Mouse (Mus musculus) macrophage (primary cell): ENCODE results near the gene Fam13a. TPM values are rescaled to one million over a fixed set of nuclear protein-coding genes. Genes with fewer than 3 reads are reported as not detected.

Experiments
- H3K27ac ChIP-seq: fragments of 350-480 bp; formaldehyde crosslinking; 2 replicates; pipeline ENCODE4 v1.9.0; 2021
- H3K36me3 ChIP-seq: fragments of 350-480 bp; formaldehyde crosslinking; 2 replicates; pipeline ENCODE4 v1.9.0; 2021; ENCODE audit errors: inconsistent target
- H3K4me3 ChIP-seq: fragments of 350-480 bp; formaldehyde crosslinking; 2 replicates; pipeline ENCODE4 v1.9.0; 2021; ENCODE audit errors: inconsistent target
- H3K79me2 ChIP-seq: fragments of 350-480 bp; formaldehyde crosslinking; 2 replicates; pipeline ENCODE4 v1.9.0; 2021; ENCODE audit errors: inconsistent target
- WGBS: methylation state at CpG from one replicate; pipeline ENCODE4 v1.1.7; 2026; ENCODE audit warnings: inconsistent platforms; ENCODE audit not compliant: missing documents; 5-methylcytosine and 5-hydroxymethylcytosine counted together
- polyA plus RNA-seq: library from polyadenylated mRNA; stranded (reverse); fragments of 250-400 nt; gene quantifications from 3 replicates; pipeline ENCODE4 v1.2.4, GENCODE M21; 2018; ENCODE audit warnings: inconsistent platforms

The Fam13a gene
- polyA plus RNA-seq, 1 experiment from 2014 or later, result 0.75 TPM

DNA sequence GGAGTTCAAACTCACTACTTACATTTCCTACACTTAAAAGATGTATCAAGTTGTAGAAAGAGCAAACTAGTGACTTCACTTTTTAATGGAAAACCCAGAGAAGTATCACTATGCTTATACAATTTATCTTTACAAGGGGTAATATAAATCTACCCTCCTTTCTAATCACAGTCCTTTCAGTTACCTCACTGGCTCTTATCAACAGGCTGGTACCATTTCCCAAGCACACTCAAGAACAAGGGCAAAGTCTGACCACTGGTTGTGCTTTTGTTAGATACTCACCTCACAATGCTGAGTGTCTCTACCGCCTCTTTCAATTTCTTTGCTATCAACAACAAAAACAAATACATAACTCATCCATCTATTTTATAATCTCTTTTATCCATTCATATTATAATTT, 51.5 kb downstream of the Fam13a start:
- Histone ChIP-seq H3K4me3 (no peak overlapping the region), H3K36me3 (no peaks in the 10 kb centered on the region), H3K27ac (no peak overlapping the region), H3K79me2 (no peaks in the 10 kb centered on the region)
- 78% methylated on average over 1 of the region's 1 CpGs for WGBS

DNA sequence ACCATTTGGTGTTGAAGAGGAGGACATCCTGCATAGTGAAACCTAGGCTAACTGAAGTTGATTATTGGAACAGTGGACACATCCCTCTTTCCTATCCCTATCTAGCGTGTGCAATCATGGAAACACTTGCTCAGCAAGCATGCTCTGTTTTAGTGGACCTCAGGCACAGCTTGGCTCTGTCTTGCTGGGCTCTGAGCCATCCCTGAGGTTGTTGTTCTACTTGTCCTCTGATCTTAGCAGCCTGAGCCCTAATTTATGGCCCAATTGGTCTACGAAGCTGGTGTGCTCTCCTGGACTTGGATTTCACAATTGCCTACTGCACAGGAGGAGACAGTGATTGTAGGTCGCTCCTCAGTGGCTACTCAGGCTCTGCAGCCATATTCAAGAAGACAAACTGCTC, 56.1 kb downstream of the Fam13a start:
- Histone ChIP-seq H3K27ac (no peak overlapping the region), H3K36me3 (no peaks in the 10 kb centered on the region), H3K79me2 (no peaks in the 10 kb centered on the region), H3K4me3 (no peak overlapping the region)
- WGBS, result 84% methylated on average over 3 of the region's 3 CpGs

DNA sequence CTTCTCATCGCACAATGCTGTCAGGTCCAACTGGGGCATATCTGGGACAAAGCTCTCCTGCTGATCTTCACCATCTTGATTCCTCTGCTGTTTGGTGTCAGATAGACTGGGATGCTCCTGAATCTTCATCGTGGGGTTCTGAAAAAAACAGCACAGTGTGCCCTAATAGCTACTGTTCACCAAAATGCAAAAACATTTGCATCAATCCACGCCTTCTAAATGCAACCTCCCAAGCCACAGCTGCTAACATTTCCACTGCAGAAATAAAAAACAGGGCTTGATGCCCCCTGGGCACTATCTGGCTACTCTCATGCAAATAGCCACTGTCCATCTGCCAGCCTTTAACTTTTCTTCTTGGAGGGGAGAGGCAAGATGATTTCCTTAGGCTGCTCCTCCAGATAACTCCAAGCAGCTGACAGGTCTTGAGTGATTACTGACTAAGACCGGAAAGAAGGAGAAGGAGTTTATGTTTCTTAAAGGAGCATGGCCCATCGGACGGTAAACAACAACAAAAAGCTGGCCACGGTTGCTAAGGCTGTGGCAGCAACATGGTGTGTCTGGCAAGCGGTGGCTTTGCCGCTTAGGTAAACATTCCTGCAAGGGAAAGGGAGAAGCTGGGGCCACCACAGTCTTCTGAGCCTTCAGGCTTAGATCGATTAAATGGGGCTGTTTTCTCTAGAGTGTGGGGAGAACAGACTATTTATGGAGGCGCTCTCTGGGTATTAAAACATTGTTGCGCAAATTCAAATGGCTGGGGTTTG, 59.1 kb downstream of the Fam13a start:
- no peaks in the 10 kb centered on the region for H3K36me3 ChIP-seq
- WGBS, result 70% methylated on average over 12 of the region's 12 CpGs

DNA sequence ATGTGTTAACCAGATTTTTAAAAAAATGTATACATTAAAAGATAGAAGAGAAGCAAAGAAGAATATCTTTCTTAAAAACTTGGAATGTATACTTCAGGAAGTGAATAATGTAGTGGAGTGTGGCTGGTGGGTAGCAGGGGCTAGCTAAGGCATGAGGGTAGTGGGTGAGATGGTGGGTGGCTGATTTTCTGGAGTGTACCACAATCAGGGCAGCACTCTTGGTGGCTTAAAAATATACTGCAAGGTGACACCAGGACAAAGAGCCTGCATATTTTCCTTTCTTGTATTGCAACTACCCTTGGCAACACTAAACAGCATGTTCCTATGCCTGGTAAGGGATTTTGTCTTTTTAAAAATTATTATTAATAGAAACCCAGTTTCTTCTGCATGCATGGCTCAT, 59.8 kb downstream of the Fam13a start:
- Histone ChIP-seq H3K4me3 (no peak overlapping the region), H3K79me2 (no peaks in the 10 kb centered on the region), H3K36me3 (no peaks in the 10 kb centered on the region), H3K27ac (no peak overlapping the region)

More for the DNA sequence above, 59.1 kb downstream of the Fam13a start:
- Histone ChIP-seq H3K4me3 (no peak overlapping the region), H3K27ac (no peak overlapping the region), H3K79me2 (no peaks in the 10 kb centered on the region)

DNA sequence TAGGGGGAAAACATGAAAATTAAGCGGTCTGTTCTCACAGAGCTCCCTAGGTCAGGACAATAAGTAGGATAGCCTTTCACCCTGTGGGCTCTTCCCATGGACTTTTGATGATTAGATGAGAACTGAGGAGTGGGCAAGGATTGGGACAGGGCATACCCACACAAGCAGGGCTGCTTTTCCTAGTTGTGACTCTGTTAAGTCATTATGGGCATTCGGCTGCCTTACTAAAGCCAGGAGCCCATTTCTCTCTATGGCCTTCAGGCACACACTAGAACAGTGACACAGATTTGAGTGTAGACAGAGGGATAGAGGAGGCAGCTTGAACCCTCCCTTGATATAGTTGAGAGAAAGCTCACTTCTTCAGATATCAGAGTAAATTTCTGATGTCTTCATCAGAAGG, 60.3 kb downstream of the Fam13a start:
- Histone ChIP-seq H3K79me2 (no peaks in the 10 kb centered on the region), H3K4me3 (no peak overlapping the region), H3K27ac (no peak overlapping the region), H3K36me3 (no peaks in the 10 kb centered on the region)
- WGBS, result 100% methylated on average over 2 of the region's 2 CpGs

DNA sequence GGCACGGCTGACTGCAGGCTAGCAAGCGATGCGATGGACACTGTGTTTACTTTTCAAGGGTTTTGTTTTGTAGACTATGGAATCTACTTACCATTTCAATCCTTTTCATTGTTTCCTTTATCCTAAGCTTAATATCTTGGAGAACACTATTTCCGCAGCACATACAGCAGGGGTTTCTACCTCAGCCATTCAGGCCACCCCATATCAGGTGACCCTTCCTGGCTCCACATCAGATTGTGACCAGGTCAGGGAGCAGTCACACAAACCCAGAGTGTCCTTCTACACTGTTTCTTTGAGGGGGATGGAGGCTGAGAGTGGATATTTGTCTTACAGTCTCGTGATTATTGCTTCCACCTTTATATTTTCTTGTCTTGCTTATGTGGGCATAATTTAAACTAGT, 61.7 kb downstream of the Fam13a start:
- WGBS, result 93% methylated on average over 5 of the region's 5 CpGs

DNA sequence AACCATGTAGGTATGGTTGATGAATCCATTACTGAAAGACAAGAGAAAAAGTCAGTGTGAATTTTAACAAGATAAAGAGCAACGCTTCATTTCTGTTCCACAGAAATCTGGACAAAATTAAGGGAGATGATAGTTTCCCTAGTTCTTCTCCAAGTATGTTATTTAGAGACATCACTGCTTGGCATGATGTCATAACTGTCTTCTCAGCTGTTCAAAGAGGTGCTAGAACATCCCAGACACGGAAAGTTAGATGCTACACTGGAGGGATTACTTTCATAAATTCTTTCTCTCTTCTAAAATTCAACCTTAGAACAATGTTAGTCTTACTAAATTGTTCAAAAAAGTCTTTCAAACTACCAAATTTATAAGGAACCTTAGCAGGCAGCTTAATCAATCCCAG, 63.8 kb downstream of the Fam13a start:
- Histone ChIP-seq H3K27ac (no peak overlapping the region), H3K79me2 (no peaks in the 10 kb centered on the region), H3K4me3 (no peak overlapping the region), H3K36me3 (no peaks in the 10 kb centered on the region)
- 96% methylated on average over 2 of the region's 2 CpGs for WGBS

More for the DNA sequence above, 61.7 kb downstream of the Fam13a start:
- Histone ChIP-seq H3K27ac (no peak overlapping the region), H3K79me2 (no peaks in the 10 kb centered on the region), H3K4me3 (no peak overlapping the region), H3K36me3 (no peaks in the 10 kb centered on the region)

DNA sequence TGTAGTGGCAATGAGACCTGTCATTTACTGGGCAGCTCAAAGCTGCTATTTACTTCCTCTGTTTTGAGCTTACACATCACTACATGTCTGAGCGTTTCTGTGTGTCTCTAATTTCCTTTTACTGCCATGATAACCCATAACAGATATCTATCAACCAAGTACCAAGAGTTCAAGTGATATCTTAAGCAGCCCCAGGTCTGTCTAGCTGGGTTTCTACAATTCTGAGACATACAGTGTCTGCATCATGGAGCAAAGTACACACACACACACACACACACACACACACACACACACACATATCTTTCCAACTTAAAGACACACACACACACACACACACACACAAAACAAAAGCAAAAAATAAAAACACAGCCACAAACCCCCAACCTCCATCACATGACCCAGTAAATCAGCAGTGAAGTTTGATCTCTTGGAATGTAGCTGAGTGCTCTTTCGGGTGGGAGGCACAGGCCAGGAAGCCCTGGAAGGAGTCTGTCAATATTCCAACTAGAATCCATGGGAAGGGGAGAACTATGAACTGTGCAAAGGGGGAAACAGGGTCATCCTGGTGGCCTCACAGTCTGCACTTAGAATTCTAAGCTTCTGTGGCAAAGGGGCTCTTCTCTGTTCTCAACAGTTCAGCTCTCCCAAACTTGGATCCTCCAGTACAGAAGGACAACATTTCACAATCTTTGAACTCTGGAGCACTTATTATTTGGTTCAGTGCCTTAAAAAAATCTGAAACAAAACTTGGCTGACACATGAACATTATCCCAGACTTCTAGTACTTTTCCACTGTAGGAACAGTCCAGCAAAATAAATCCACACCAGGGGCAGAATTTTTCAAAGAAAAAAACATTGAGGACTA, 73.0 kb downstream of the Fam13a start:
- Histone ChIP-seq H3K4me3 (no peak overlapping the region), H3K36me3 (no peaks in the 10 kb centered on the region), H3K79me2 (no peaks in the 10 kb centered on the region), H3K27ac (no peak overlapping the region)
- 83% methylated on average over 2 of the region's 2 CpGs for WGBS

DNA sequence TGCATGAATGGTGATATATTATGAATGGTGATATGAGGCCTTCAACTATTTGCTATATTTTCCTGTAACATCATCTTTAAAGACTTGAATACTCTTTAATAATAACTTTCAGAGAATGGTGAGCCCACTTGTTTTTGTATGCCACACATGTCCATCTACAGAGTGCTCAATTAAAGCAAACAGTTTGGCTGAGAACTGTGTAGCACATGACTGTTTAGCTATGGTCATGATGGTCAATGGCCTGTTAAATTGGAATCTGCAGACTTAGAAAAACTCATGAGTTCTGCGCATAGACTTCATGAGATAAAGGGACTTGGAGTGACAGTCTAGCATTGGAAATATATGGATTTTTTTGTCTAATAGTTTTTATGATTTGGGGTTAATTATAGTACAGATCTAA, 73.9 kb downstream of the Fam13a start:
- WGBS, result 100% methylated on average over 1 of the region's 1 CpGs
- H3K27ac ChIP-seq, result no peak overlapping the region
- H3K4me3 ChIP-seq, result no peak overlapping the region
- H3K36me3 ChIP-seq, result no peaks in the 10 kb centered on the region
- H3K79me2 ChIP-seq, result no peaks in the 10 kb centered on the region

DNA sequence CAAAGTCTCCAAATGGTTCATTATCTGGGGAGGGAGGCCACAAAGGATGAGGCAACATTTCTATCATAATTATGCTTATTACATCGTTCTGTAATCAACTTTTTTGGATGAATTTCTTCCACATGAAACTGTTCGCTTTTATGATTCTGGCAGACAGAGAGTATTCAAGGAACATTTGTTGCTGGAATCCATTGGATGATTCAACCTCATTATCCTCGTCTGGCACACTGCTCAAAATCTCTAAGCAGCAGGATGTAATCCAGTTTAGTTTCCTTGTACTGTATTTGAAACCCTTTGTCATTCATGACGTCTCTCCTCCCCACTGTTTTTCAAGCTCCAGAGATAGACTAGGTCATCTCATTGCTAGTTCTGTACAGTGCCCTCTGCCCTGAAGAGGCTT, 77.5 kb downstream of the Fam13a start:
- no peak overlapping the region for H3K27ac ChIP-seq

DNA sequence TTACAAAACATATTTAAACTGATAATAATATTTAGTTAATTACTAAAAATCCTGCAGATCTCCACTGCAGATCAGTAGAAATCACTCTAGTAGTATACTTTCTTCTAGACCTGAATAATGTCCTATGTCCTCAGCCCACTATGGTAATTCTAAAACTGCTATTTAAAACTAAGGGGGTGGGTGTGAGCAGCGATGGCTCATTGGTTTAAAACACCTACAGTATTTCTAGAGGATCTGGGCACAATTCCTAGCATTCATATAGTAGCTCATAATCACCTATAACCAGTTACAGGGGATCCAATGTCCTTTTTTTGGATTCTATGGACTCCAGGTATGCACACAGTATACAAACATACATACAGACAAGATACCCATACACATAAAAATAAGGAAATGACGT, 78.1 kb downstream of the Fam13a start:
- no peak overlapping the region for H3K27ac ChIP-seq
- 69% methylated on average over 2 of the region's 2 CpGs for WGBS
- H3K36me3 ChIP-seq, result no peaks in the 10 kb centered on the region
- no peak overlapping the region for H3K4me3 ChIP-seq
- no peaks in the 10 kb centered on the region for H3K79me2 ChIP-seq

More for the DNA sequence above, 77.5 kb downstream of the Fam13a start:
- no peaks in the 10 kb centered on the region for H3K36me3 ChIP-seq
- 93% methylated on average over 4 of the region's 4 CpGs for whole genome bisulfite sequencing
- H3K4me3 ChIP-seq, result no peak overlapping the region
- H3K79me2 ChIP-seq, result no peaks in the 10 kb centered on the region

DNA sequence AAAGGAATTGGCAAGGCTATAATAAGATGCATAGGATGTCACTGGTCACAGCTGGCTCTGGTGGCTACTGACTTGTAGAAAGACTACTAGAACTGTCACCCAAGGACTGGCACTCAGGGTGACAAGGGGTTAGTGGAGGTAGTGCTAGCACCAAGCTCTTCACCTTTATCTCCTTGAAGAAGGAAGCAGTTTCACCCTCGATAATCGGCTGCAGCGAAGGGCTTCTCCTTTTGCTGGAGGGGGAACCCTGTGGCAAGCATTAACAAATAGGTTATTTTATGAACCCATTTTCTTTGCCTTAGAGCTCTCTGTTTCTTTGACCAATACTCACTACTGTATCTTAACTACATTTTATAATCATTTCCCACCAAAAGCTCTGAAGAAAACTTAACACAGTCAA, 80.4 kb downstream of the Fam13a start:
- Histone ChIP-seq H3K36me3 (no peaks in the 10 kb centered on the region), H3K4me3 (no peak overlapping the region), H3K27ac (no peak overlapping the region), H3K79me2 (no peaks in the 10 kb centered on the region)
- 58% methylated on average over 3 of the region's 3 CpGs for WGBS

DNA sequence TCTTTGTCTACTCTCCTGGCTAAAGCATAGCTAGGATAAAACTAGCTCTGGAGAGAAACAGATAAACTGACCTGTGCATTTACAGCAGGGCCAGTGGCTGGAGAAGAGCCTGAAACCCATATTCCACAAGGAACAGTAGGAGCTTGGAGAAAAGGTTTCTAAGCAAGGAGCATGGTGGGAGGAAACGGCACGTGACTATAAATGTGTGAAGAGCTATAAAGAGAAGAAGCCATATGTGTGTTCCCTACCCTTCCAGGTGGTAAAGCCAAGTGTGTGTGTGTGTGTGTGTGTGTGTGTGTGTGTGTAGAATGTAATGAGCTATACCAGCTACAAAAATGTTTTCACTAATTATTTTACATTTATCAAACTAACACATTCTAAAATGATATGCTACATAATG, 82.1 kb downstream of the Fam13a start:
- WGBS, result 92% methylated on average over 2 of the region's 2 CpGs
- Histone ChIP-seq H3K27ac (no peak overlapping the region), H3K79me2 (no peaks in the 10 kb centered on the region), H3K36me3 (no peaks in the 10 kb centered on the region), H3K4me3 (no peak overlapping the region)

DNA sequence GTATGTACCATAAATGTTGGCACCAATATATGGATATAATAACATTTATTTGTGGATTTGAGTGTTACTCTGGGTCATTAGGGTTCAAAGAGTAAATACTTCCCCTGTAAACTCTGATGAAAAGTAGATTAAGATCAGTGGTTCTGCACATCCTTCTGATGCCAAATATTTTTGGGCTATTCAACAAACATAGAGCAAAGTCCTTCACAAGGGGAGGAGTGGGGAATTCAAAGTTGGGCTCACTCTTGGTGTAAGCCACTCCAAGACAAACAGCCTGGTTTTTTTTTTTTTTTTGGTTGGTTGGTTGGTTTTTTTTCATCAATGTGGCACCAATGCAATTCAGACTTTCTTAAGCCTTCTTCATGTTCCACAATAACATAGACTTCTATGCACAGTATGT, 86.6 kb downstream of the Fam13a start:
- Histone ChIP-seq H3K79me2 (no peaks in the 10 kb centered on the region), H3K4me3 (no peak overlapping the region), H3K36me3 (no peaks in the 10 kb centered on the region), H3K27ac (no peak overlapping the region)

DNA sequence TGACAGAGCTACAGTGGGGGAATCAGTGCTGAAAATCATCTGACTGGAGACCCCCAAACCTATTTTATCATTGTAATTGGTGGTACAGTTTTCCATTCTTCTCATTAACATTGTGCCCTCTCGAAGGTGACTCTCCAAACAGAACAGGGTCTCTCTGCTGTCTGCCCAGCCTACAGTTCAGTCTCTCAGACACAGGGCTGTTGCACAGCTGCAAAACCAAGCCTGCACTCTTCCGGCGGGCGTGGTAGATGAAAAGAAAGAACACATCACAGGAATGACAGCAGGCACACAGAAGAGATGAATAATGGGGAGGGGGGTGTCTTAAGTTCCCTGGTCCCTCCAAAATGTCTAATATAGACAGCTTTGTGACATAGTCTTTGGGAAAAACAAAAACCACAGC, 90.2 kb downstream of the Fam13a start:
- Histone ChIP-seq H3K79me2 (no peaks in the 10 kb centered on the region), H3K4me3 (no peak overlapping the region), H3K36me3 (no peaks in the 10 kb centered on the region), H3K27ac (no peak overlapping the region)
- WGBS, result 96% methylated on average over 4 of the region's 4 CpGs
